Mouse (Mus musculus): Measurements from ENCODE around the gene H2afy2. TPM values are rescaled to one million over a fixed set of nuclear protein-coding genes. Genes with fewer than 3 reads are reported as not detected.

The H2afy2 gene
- total RNA-seq (2021), result 12.9 and 13.7 TPM in 2 replicates
- long read RNA-seq, experiment 1, transcript H2afy2-201 (9 exons, 2,175 nt), result major isoform, 22 of 27 reads
- long read RNA-seq, experiment 1, partial matches to known transcripts, result 3 of 27 reads
- long read RNA-seq, experiment 1, other reads (novel, unspliced or antisense), result 2 of 27 reads
- long read RNA-seq, experiment 2, transcript H2afy2-201 (9 exons, 2,175 nt), result major isoform, 9 of 11 reads
- long read RNA-seq, experiment 2, partial matches to known transcripts, result 1 of 11 reads
- long read RNA-seq, experiment 2, other reads (novel, unspliced or antisense), result 1 of 11 reads

- peak; percentile 81 for DNase-seq
Observed at GRCm38 (mm10) chr10:61783621-61784251, at the start of gene H2afy2. TSS of gene H2afy2 (minus strand) at chr10:61784147.

- peak; percentile 43 for DNase-seq
Observed at GRCm38 (mm10) chr10:61832713-61833112, 48.8 kb upstream of the H2afy2 start.

GRCm38 (mm10) chr10:61831741-61832140, 47.8 kb upstream of the H2afy2 start:
- no peak for DNase-seq

DNA sequence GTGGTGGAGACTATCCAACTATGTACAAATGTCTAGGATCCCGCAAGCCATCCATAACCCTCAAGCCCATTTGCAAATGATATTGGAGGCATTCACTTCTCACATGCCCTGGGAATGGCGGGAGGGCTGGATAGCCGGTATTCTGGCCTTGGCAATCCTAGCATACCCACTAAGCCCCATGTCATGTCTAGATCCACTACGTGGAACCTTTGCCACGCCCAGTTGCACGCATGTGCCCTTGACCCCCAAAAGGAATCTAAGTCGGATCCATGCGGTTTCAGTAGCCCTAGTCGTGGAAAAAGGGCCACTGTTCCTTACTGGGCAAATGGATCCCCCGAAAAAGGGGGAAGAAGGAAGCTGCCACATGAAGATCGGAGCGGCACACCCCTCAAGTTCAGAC, 47.3 kb upstream of the H2afy2 start:
- no peak for DNase-seq

- DNase-seq, result no peak
Observed at GRCm38 (mm10) chr10:61830817-61831216, 46.9 kb upstream of the H2afy2 start.

DNA sequence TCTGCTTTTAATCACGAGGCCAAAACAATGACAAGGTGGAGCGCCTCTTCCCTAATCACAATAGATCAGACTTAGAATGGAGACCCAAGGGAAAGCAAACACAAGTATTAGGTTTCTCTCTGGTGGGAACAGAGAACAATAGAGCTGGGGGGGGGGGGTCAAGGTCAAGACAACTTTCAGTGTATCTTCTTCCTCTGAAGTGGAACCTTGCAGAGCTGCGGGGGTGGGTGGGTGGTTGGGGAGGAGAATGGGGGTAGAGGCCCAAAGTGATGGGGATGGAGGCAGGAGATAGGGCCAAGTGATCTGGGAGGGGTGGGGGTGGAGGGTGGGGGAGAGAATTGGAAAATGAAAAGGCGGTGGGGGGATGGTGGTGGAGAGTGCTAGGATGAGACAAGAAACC, 45.1 kb upstream of the H2afy2 start:
- no peak for DNase-seq

- DNase-seq, result no peak
Observed at GRCm38 (mm10) chr10:61827950-61828936, 44.3 kb upstream of the H2afy2 start.

- DNase-seq, result peak; percentile 64
Observed at GRCm38 (mm10) chr10:61826753-61827435, 42.9 kb upstream of the H2afy2 start.

GRCm38 (mm10) chr10:61825979-61826752, 42.2 kb upstream of the H2afy2 start:
- DNase-seq, result no peak

DNA sequence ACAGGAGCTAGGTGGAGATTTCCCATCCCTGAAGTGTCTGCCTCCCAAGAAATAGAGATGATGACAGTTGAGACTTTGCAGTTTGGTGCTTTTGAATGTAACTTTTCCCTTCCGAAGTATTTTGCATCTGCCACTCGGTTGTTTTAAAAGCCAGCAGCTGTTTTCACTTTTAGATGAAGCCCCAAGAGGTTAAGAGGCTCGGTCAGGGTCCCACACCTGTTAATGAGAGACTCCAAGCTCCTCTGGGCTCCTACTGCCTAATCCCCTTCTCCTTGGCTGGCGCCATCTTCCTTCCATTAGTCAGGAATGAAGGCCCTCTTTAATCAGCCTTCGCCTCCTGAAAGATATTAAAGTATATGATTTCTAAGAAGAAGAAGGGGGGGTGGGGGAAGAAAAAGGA, 41.6 kb upstream of the H2afy2 start:
- DNase-seq, result no peak

DNA sequence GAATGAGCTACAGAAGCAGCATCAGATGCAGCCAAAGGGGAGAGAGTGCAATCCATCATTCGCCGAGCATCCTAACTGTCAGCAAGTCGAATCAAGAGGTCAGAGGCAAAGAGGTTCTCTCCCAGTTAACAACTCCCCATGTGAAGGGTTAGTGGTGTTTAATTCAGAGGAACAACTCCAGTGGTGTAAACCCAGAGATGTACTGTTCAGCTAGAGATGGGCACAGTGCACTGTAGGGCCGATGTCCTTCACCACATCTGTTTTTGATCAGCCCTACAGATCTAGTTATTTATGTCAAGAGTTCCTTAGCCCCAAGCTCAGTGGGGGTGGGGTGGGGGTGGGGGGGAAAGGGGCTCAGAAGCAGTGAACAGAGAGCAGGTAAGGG, 39.8 kb upstream of the H2afy2 start:
- no peak for DNase-seq

- no peak for DNase-seq
Observed at GRCm38 (mm10) chr10:61822968-61823730, 39.2 kb upstream of the H2afy2 start.

DNA sequence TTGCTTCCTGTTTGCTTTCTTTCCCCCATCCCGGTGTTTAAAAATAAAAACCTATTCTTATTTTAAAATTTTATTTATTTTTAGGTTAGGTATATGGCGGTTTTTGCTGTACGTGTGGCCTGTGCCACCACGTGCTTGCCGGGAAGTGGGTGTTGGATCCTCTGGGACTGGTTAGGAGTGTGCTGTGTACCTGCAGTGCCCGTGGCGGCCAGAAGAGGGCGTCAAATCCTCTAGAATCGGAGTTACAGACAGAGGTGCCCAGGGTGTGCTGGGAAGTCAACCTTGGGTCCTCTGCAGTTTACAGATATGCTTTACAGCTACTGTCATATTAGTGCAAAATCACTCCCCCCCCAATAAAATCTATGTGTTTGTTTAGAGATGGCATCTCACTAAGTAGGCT, 36.1 kb upstream of the H2afy2 start:
- DNase-seq, result no peak

DNA sequence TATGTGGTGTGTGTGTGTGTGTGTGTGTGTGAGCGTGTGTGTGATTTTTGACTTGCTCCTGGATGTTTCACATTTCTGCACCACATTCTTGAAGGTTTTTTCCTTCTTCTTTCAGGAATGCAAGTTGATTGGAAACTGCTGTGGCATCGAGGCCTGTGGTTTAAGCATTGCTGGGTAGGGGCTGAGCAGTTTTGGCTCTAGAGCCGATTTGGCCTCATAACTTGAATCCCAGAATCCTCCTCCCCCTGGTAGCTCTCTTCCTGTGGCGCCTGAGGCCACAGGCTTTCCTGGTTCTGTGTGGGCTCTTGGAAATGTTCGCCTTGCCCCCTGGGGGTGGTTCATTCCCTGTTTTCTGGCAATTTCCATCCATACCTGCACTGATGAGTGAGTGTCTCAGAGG, 28.0 kb upstream of the H2afy2 start:
- DNase-seq, result no peak

- no peak for DNase-seq
Observed at GRCm38 (mm10) chr10:61798133-61798576, 14.2 kb upstream of the H2afy2 start.

DNA sequence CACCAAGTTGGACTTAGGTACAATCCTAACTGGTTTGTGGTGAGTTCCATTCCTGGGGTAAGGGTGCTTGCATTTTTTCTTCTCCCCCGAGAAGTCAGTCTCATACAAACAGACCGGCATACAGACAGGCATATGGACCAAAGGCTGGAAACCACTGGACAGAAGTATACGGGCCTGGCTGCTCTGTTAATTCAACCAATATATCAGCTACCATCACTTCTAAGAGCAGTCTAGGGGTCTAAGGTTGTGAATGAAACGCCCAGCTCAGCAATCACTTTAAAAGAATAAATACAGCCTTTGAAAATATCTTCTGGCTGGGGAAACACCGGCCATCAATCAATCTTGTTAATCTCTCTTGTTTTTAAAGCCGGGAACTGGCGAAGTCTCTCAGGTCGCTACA, 11.5 kb upstream of the H2afy2 start:
- no peak for DNase-seq

DNA sequence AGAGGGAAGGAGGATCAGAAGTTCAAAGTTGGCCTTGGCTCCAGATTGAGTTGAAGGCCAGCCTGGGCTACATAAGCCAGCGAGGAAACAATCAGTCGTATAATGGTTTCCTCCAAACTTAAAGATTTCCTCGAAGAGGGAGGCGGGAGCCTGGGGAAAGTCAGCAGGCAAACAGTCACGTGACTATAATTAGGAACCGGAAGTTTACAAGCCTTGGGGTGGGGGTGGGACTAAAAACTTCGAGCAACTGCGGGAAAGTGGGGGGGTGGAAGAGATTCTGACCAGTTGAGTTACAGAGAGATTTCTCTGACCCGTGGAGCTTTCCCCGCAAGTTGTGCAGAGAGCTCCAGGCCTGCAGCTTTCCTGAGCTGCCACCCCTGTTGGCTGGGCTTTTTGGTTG, 11.0 kb upstream of the H2afy2 start:
- DNase-seq, result no peak

GRCm38 (mm10) chr10:61793015-61793414, 9.1 kb upstream of the H2afy2 start:
- DNase-seq, result no peak

DNA sequence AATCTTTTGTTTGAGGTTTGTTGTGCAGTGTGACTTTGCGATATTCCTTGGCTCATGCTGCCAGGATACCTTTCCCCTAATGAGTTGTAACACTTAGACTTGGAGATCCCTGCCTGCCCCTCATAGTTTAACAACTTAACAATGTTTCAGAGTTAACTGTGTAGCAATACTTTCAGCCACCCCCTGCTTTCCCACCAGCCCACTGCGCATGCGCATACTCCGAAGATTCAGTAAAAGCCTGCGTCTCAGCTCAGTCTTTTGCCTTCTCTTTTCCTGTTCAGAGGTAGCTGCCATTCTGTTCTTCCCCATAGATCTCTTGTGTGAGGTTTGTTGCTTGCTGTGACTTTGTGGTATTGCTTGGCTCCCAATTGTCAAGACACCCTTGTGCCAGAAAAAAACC, 4.6 kb upstream of the H2afy2 start:
- no peak for DNase-seq

GRCm38 (mm10) chr10:61787541-61788313, 3.8 kb upstream of the H2afy2 start:
- peak; percentile 24 for DNase-seq

Measured in adrenal gland, postnatal 14 days (tissue).